ENCODE assay signal across 13 mouse cellular contexts in the genomic region with DNA sequence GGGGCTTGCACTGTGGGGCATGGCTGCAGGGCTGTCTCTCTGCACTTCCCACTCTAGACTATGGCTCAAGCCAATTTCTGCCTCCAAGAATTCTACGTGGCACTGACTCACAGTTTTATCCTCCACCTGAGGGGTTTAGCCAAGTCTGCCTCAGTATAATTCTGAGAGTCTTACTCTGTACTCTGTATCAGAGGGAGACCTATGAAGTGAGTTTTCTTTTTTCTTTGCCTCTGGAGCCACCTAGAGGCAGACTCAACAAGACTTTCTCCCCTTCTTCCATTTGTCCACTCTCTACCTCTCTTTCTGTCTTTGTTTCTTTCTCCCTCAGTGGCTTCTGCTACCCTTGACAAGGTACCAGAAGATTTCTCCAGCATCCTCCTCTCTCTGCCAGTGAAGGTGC. TPM values are rescaled to one million over a fixed set of nuclear protein-coding genes. Genes with fewer than 3 reads are reported as not detected.
DNase-seq lines count a peak whose midpoint lies in the region; ATAC-seq and TF ChIP-seq lines count a peak whose summit lies in the region.
"Had no signal": no experiment of that assay in that cellular context is flagged by ENCODE, and none has a peak within 500 bp of the region (broad histone marks: within the 10 kb centered on the region; RNA-seq: fewer than 3 reads in every experiment).

No protein-coding gene starts in this region.

- ATAC-seq in midbrain, embryonic 15.5 days (replicated peaks), result peak; percentile 78; the same call in 1 of the 2 replicates
- ATAC-seq in kidney, embryonic 16.5 days (ENCODE audit: low FRiP score, low TSS enrichment), result no peak

- WGBS in midbrain, embryonic 15.5 days, result 57% methylated on average over 1 of the region's 1 CpGs
- WGBS in kidney, embryonic 16.5 days, result 52% methylated on average over 1 of the region's 1 CpGs

- H3K27ac ChIP-seq in layer of hippocampus, adult 2 months, result no peak overlapping the region
- no peak overlapping the region for H3K27ac ChIP-seq in midbrain, embryonic 15.5 days
- H3K27ac ChIP-seq in kidney, embryonic 16.5 days (ENCODE audit: low read length), result no peak overlapping the region
- H3K27ac ChIP-seq: stomach, embryonic 15.5 days had no signal

- no peaks in the 10 kb centered on the region for H3K27me3 ChIP-seq in midbrain, embryonic 15.5 days (replicated peaks)
- H3K27me3 ChIP-seq in kidney, embryonic 16.5 days (ENCODE audit: insufficient read depth, low read length), result no peaks in the 10 kb centered on the region
- H3K27me3 ChIP-seq: stomach, embryonic 15.5 days had no signal

- no peaks in the 10 kb centered on the region for H3K36me3 ChIP-seq in midbrain, embryonic 15.5 days (replicated peaks)
- no peaks in the 10 kb centered on the region for H3K36me3 ChIP-seq in kidney, embryonic 16.5 days (ENCODE audit: insufficient read depth, low read length)
- H3K36me3 ChIP-seq: stomach, embryonic 15.5 days had no signal

- H3K4me2 ChIP-seq in midbrain, embryonic 15.5 days, result no peak overlapping the region
- no peak overlapping the region for H3K4me2 ChIP-seq in kidney, embryonic 16.5 days (replicated peaks; ENCODE audit: low read depth, low read length)
- H3K4me2 ChIP-seq: stomach, embryonic 15.5 days had no signal

- H3K9me3 ChIP-seq in midbrain, embryonic 15.5 days, result no peaks in the 10 kb centered on the region
- no peaks in the 10 kb centered on the region for H3K9me3 ChIP-seq in kidney, embryonic 16.5 days (ENCODE audit: low read length)
- H3K9me3 ChIP-seq: stomach, embryonic 15.5 days had no signal

- peak; percentile 16 for DNase-seq in cerebellum, adult 9-11 months
- no peak for DNase-seq in cerebellum, postnatal 36 days
- DNase-seq in layer of hippocampus, adult 2 months (ENCODE audit: low spot score in 2 of 2), result no peak
- no peak for DNase-seq in layer of hippocampus, adult 8-10 months (ENCODE audit: low spot score in 2 of 2)
- peak; percentile 9 for DNase-seq in Muller cell, postnatal 12 days (ENCODE audit: inconsistent ontology term)
- no peak for DNase-seq in adrenal gland, adult 2 months
- DNase-seq: liver had no signal

- no peak overlapping the region for H3K4me3 ChIP-seq in layer of hippocampus, adult 2 months
- H3K4me3 ChIP-seq in midbrain, embryonic 15.5 days, result no peak overlapping the region
- no peak overlapping the region for H3K4me3 ChIP-seq in kidney, embryonic 16.5 days (ENCODE audit: low read length)
- H3K4me3 ChIP-seq: stomach, embryonic 15.5 days had no signal

- no peaks in the 10 kb centered on the region for H3K4me1 ChIP-seq in midbrain, embryonic 15.5 days
- no peaks in the 10 kb centered on the region for H3K4me1 ChIP-seq in kidney, embryonic 16.5 days (ENCODE audit: insufficient read depth, low read length)
- H3K4me1 ChIP-seq: stomach, embryonic 15.5 days had no signal

- no peak overlapping the region for H3K9ac ChIP-seq in midbrain, embryonic 15.5 days
- no peak overlapping the region for H3K9ac ChIP-seq in kidney, embryonic 16.5 days (replicated peaks; ENCODE audit: low read length)
- H3K9ac ChIP-seq: stomach, embryonic 15.5 days had no signal

- peak; percentile 75 for TF ChIP-seq CTCF in layer of hippocampus, adult 2 months (conservative IDR thresholded peaks at IDR 0.05)

RNA-seq across cellular contexts. Expression of a gene that starts 24.6 kb away (rescaled TPM):
- total RNA-seq in layer of hippocampus, adult 2 months (2021), result not detected
- total RNA-seq in layer of hippocampus, adult 8-10 months (2022), result not detected
- not detected in 2 replicates for polyA plus RNA-seq in midbrain, embryonic 15.5 days (2015; fragmentation: Nextera tagmentation; extraction: Ambion mirVana)
- total RNA-seq in adrenal gland, adult 2 months (2021), result not detected
- not detected in 2 replicates for polyA plus RNA-seq in adrenal gland, adult 2 months (2012; rRNA removed)
- not detected in 2 replicates for polyA plus RNA-seq in kidney, embryonic 16.5 days (2015; fragmentation: Nextera tagmentation; extraction: Ambion mirVana)
- total RNA-seq: layer of hippocampus, adult 18-20 months; megakaryocyte-erythroid progenitor cell, adult 5-6 weeks had no signal
- polyA plus RNA-seq: heart, embryonic 16.5 days; stomach, embryonic 15.5 days had no signal

Comparison
In these comparisons a context has a peak if more than half of its experiments do, and no peak if none do; other contexts are left out.
1. DNase-seq: peak in cerebellum, adult 9-11 months (single experiment) and Muller cell, postnatal 12 days (single experiment); none in cerebellum, postnatal 36 days (0 of 2), layer of hippocampus, adult 2 months (0 of 2), layer of hippocampus, adult 8-10 months (0 of 2) and adrenal gland, adult 2 months (single experiment).